Mouse (Mus musculus): Measurements from ENCODE around the gene Havcr2.

DNA sequence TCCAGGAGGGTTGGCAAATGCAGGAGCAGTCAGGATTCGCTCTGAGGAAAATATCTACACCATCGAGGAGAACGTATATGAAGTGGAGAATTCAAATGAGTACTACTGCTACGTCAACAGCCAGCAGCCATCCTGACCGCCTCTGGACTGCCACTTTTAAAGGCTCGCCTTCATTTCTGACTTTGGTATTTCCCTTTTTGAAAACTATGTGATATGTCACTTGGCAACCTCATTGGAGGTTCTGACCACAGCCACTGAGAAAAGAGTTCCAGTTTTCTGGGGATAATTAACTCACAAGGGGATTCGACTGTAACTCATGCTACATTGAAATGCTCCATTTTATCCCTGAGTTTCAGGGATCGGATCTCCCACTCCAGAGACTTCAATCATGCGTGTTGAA is 24.6 kb downstream of the Havcr2 start:
- TF ChIP-seq TAL1 (IDR thresholded peaks at IDR 0.05; ENCODE audit: low read length) (no peak), GATA1 (IDR thresholded peaks at IDR 0.05; ENCODE audit: low read length) (no peak)

Data from erythroblast, embryonic 14.5 days (primary cell).